Mouse (Mus musculus) kidney, embryonic 15.5 days (tissue): ENCODE results near the gene Gpr1. TPM values are rescaled to one million over a fixed set of nuclear protein-coding genes. Genes with fewer than 3 reads are reported as not detected.

Experiments used
- ATAC-seq: fragments of 200-750 bp; cut with Nextera tagmentation; replicated peaks from 2 replicates; pipeline ENCODE4 v1.8.0; 2017; ENCODE audit warnings: moderate TSS enrichment; ENCODE audit not compliant: low FRiP score
- H3K27ac ChIP-seq: fragments of 300-500 bp; sonication (generic); 2 replicates; pipeline ENCODE4 v1.5.1; 2015; ENCODE audit warnings: mild to moderate bottlenecking, inconsistent platforms
- H3K27me3 ChIP-seq: fragments of 300-500 bp; sonication (generic); 2 replicates; pipeline ENCODE4 v1.6.1; 2015; ENCODE audit warnings: inconsistent platforms
- H3K36me3 ChIP-seq: fragments of 300-500 bp; sonication (generic); 2 replicates; pipeline ENCODE4 v1.6.1; 2015; ENCODE audit warnings: inconsistent platforms
- H3K4me1 ChIP-seq: fragments of 300-500 bp; sonication (generic); 2 replicates; pipeline ENCODE4 v1.6.1; 2015; ENCODE audit warnings: inconsistent platforms
- H3K4me2 ChIP-seq: fragments of 300-500 bp; sonication (generic); 2 replicates; pipeline ENCODE4 v1.6.1; 2015; ENCODE audit warnings: moderate library complexity, mild to moderate bottlenecking, inconsistent platforms
- H3K4me3 ChIP-seq: fragments of 300-500 bp; sonication (generic); replicated peaks from 2 replicates; pipeline ENCODE4 v1.5.1; 2015; ENCODE audit warnings: mild to moderate bottlenecking, inconsistent platforms
- H3K9ac ChIP-seq: fragments of 300-500 bp; sonication (generic); 2 replicates; pipeline ENCODE4 v1.6.1; 2015; ENCODE audit warnings: mild to moderate bottlenecking, inconsistent platforms
- H3K9me3 ChIP-seq: fragments of 300-500 bp; sonication (generic); replicated peaks from 2 replicates; pipeline ENCODE4 v1.6.1; 2016; ENCODE audit warnings: inconsistent platforms
- WGBS: fragments of 180-500 bp; shearing (Covaris S2); methylation state at CpG from one replicate; pipeline ENCODE4 v1.1.7; 2015; ENCODE audit warnings: mixed read lengths; 5-methylcytosine and 5-hydroxymethylcytosine counted together
- polyA plus RNA-seq: library from polyadenylated mRNA; unstranded; fragments of >200 nt; fragmentation: Nextera tagmentation; extraction: Ambion mirVana; gene quantifications from 2 replicates; pipeline ENCODE4 v1.2.1, GENCODE M21; 2015

Gene Gpr1
- polyA plus RNA-seq = 0.10 and 0.13 TPM in 2 replicates

- H3K27ac ChIP-seq = no peak within 1 kb of the TSS
- H3K9ac ChIP-seq = no peak within 1 kb of the TSS
- H3K4me2 ChIP-seq = peak within 1 kb of the TSS; percentile 36
- ATAC-seq = no peak
- 0 out of 2 replicates have a peak within 1 kb of the TSS, but pooled peaks have one; percentile 2 for H3K4me3 ChIP-seq
- H3K27me3 ChIP-seq = peaks cover 15% of the 10 kb centered on the region
- no peaks in the 10 kb centered on the region for H3K36me3 ChIP-seq
- no peaks in the 10 kb centered on the region; the same call in 1 of the 2 replicates for H3K9me3 ChIP-seq
- H3K4me1 ChIP-seq = peaks cover 8% of the 10 kb centered on the region; the same call in 1 of the 2 replicates
- WGBS = 47% methylated on average over 3 of the region's 3 CpGs
Measured at GRCm38 (mm10) chr1:63214271-63214558, at the start of gene Gpr1. Gene Gpr1, minus strand, starts transcription at chr1:63214543.

- 50% methylated on average over 11 of the region's 11 CpGs for WGBS
Measured at GRCm38 (mm10) chr1:63263671-63264070, 49.3 kb upstream of the Gpr1 start.

GRCm38 (mm10) chr1:63261041-63261590, 46.8 kb upstream of the Gpr1 start:
- no peak overlapping the region for H3K27ac ChIP-seq
- H3K36me3 ChIP-seq = no peaks in the 10 kb centered on the region
- peaks cover 97% of the 10 kb centered on the region for H3K27me3 ChIP-seq
- ATAC-seq = no peak
- H3K4me2 ChIP-seq = no peak overlapping the region
- no peak overlapping the region for H3K9ac ChIP-seq
- H3K9me3 ChIP-seq = no peaks in the 10 kb centered on the region
- WGBS = 47% methylated on average over 17 of the region's 17 CpGs
- H3K4me1 ChIP-seq = no peaks in the 10 kb centered on the region
- no peak overlapping the region for H3K4me3 ChIP-seq

More at GRCm38 (mm10) chr1:63263671-63264070, 49.3 kb upstream of the Gpr1 start:
- Histone ChIP-seq H3K27me3 (peaks cover 94% of the 10 kb centered on the region), H3K4me3 (no peak overlapping the region), H3K27ac (no peak overlapping the region), H3K36me3 (no peaks in the 10 kb centered on the region), H3K4me1 (no peaks in the 10 kb centered on the region), H3K9ac (no peak overlapping the region), H3K9me3 (no peaks in the 10 kb centered on the region), H3K4me2 (no peak overlapping the region)
- ATAC-seq = no peak

GRCm38 (mm10) chr1:63260742-63261033, 46.3 kb upstream of the Gpr1 start:
- Histone ChIP-seq H3K36me3 (no peaks in the 10 kb centered on the region), H3K4me2 (no peak overlapping the region), H3K9ac (no peak overlapping the region), H3K27me3 (peaks cover 97% of the 10 kb centered on the region), H3K4me3 (no peak overlapping the region), H3K9me3 (no peaks in the 10 kb centered on the region), H3K4me1 (no peaks in the 10 kb centered on the region), H3K27ac (no peak overlapping the region)
- 39% methylated on average over 5 of the region's 5 CpGs for WGBS
- ATAC-seq = no peak

GRCm38 (mm10) chr1:63259916-63260741, 45.8 kb upstream of the Gpr1 start:
- peaks cover 97% of the 10 kb centered on the region for H3K27me3 ChIP-seq
- H3K4me1 ChIP-seq = no peaks in the 10 kb centered on the region
- no peak for ATAC-seq
- H3K4me3 ChIP-seq = no peak overlapping the region
- H3K9ac ChIP-seq = no peak overlapping the region
- H3K27ac ChIP-seq = no peak overlapping the region
- H3K36me3 ChIP-seq = no peaks in the 10 kb centered on the region
- H3K9me3 ChIP-seq = no peaks in the 10 kb centered on the region
- no peak overlapping the region for H3K4me2 ChIP-seq
- 48% methylated on average over 17 of the region's 17 CpGs for WGBS

- no peak for ATAC-seq
- no peak overlapping the region for H3K9ac ChIP-seq
- H3K4me2 ChIP-seq = no peak overlapping the region
- H3K36me3 ChIP-seq = no peaks in the 10 kb centered on the region
- no peaks in the 10 kb centered on the region for H3K4me1 ChIP-seq
- no peak overlapping the region for H3K27ac ChIP-seq
- no peak overlapping the region for H3K4me3 ChIP-seq
- H3K9me3 ChIP-seq = no peaks in the 10 kb centered on the region
- H3K27me3 ChIP-seq = peaks cover 97% of the 10 kb centered on the region
- WGBS = 43% methylated on average over 11 of the region's 11 CpGs
Measured at GRCm38 (mm10) chr1:63259271-63259830, 45.0 kb upstream of the Gpr1 start.

GRCm38 (mm10) chr1:63258501-63258900, 44.2 kb upstream of the Gpr1 start:
- no peak for ATAC-seq
- Histone ChIP-seq H3K4me3 (no peak overlapping the region), H3K27ac (no peak overlapping the region), H3K9ac (no peak overlapping the region), H3K4me2 (no peak overlapping the region), H3K27me3 (peaks cover 94% of the 10 kb centered on the region), H3K4me1 (no peaks in the 10 kb centered on the region), H3K36me3 (no peaks in the 10 kb centered on the region), H3K9me3 (no peaks in the 10 kb centered on the region)
- 46% methylated on average over 2 of the region's 2 CpGs for WGBS

- whole genome bisulfite sequencing = 29% methylated on average over 5 of the region's 5 CpGs
- Histone ChIP-seq H3K4me2 (no peak overlapping the region), H3K4me3 (no peak overlapping the region), H3K27ac (no peak overlapping the region), H3K27me3 (peaks cover 97% of the 10 kb centered on the region), H3K4me1 (no peaks in the 10 kb centered on the region), H3K9ac (no peak overlapping the region), H3K36me3 (no peaks in the 10 kb centered on the region), H3K9me3 (no peaks in the 10 kb centered on the region)
- no peak for ATAC-seq
Measured at GRCm38 (mm10) chr1:63256083-63256482, 41.7 kb upstream of the Gpr1 start.

- peaks cover 97% of the 10 kb centered on the region for H3K27me3 ChIP-seq
- H3K27ac ChIP-seq = no peak overlapping the region
- no peaks in the 10 kb centered on the region for H3K9me3 ChIP-seq
- H3K4me2 ChIP-seq = no peak overlapping the region
- WGBS = 18% methylated on average over 4 of the region's 4 CpGs
- no peak for ATAC-seq
- H3K9ac ChIP-seq = no peak overlapping the region
- no peaks in the 10 kb centered on the region for H3K36me3 ChIP-seq
- no peak overlapping the region for H3K4me3 ChIP-seq
- H3K4me1 ChIP-seq = no peaks in the 10 kb centered on the region
Measured at GRCm38 (mm10) chr1:63255101-63255500, 40.8 kb upstream of the Gpr1 start.

GRCm38 (mm10) chr1:63253291-63253690, 38.9 kb upstream of the Gpr1 start:
- no peak for ATAC-seq
- peaks cover 3% of the 10 kb centered on the region for H3K4me1 ChIP-seq
- no peak overlapping the region for H3K4me2 ChIP-seq
- H3K9ac ChIP-seq = no peak overlapping the region
- H3K36me3 ChIP-seq = no peaks in the 10 kb centered on the region
- no peak overlapping the region for H3K27ac ChIP-seq
- peaks cover 97% of the 10 kb centered on the region for H3K27me3 ChIP-seq
- H3K9me3 ChIP-seq = peaks cover 2% of the 10 kb centered on the region; the same call in 1 of the 2 replicates
- no peak overlapping the region for H3K4me3 ChIP-seq
- WGBS = 40% methylated on average over 5 of the region's 5 CpGs

GRCm38 (mm10) chr1:63252351-63253209, 38.2 kb upstream of the Gpr1 start:
- Histone ChIP-seq H3K4me3 (no peak overlapping the region), H3K27ac (no peak overlapping the region), H3K9ac (no peak overlapping the region), H3K9me3 (peaks cover 2% of the 10 kb centered on the region; the same call in 1 of the 2 replicates), H3K27me3 (peaks cover 97% of the 10 kb centered on the region), H3K4me2 (no peak overlapping the region), H3K4me1 (peaks cover 6% of the 10 kb centered on the region), H3K36me3 (no peaks in the 10 kb centered on the region)
- WGBS = 41% methylated on average over 24 of the region's 24 CpGs
- ATAC-seq = no peak

GRCm38 (mm10) chr1:63249261-63249660, 34.9 kb upstream of the Gpr1 start:
- Histone ChIP-seq H3K36me3 (no peaks in the 10 kb centered on the region), H3K9me3 (peaks cover 2% of the 10 kb centered on the region; the same call in 1 of the 2 replicates), H3K4me3 (no peak overlapping the region), H3K9ac (no peak overlapping the region), H3K4me2 (no peak overlapping the region), H3K27ac (no peak overlapping the region), H3K27me3 (peaks cover 95% of the 10 kb centered on the region), H3K4me1 (peaks cover 10% of the 10 kb centered on the region)
- no peak for ATAC-seq
- WGBS = 51% methylated on average over 4 of the region's 4 CpGs
